Mouse (Mus musculus) intestine, postnatal 0 days (tissue): ENCODE results near the gene Sema3d. TPM values are rescaled to one million over a fixed set of nuclear protein-coding genes. Genes with fewer than 3 reads are reported as not detected.

Experiments
- ATAC-seq: fragments of 200-750 bp; cut with Nextera tagmentation; 2 replicates; pipeline ENCODE4 v1.8.0; 2017; ENCODE audit warnings: mild to moderate bottlenecking, moderate TSS enrichment, moderate library complexity
- H3K27ac ChIP-seq: fragments of 300-500 bp; sonication (generic); 2 replicates; pipeline ENCODE4 v1.5.1; 2014; ENCODE audit warnings: mild to moderate bottlenecking, low read depth, low read length, moderate library complexity
- H3K27me3 ChIP-seq: fragments of 300-500 bp; sonication (generic); replicated peaks from 2 replicates; pipeline ENCODE4 v1.6.1; 2014; ENCODE audit warnings: low read length, mixed read lengths; ENCODE audit not compliant: control insufficient read depth, insufficient read depth
- H3K36me3 ChIP-seq: fragments of 300-500 bp; sonication (generic); 2 replicates; pipeline ENCODE4 v1.6.1; 2014; ENCODE audit warnings: mild to moderate bottlenecking, moderate library complexity; ENCODE audit not compliant: control insufficient read depth, insufficient read depth
- H3K4me1 ChIP-seq: fragments of 300-500 bp; sonication (generic); replicated peaks from 2 replicates; pipeline ENCODE4 v1.6.1; 2014; ENCODE audit warnings: antibody characterized with exemption, low read length, mixed read lengths; ENCODE audit not compliant: control insufficient read depth, insufficient read depth
- H3K4me2 ChIP-seq: fragments of 300-500 bp; sonication (generic); replicated peaks from 2 replicates; pipeline ENCODE4 v1.6.1; 2014; ENCODE audit warnings: low read depth, mild to moderate bottlenecking, moderate library complexity
- H3K4me3 ChIP-seq: fragments of 300-500 bp; sonication (generic); 2 replicates; pipeline ENCODE4 v1.5.1; 2014; ENCODE audit warnings: low read depth, low read length
- H3K9ac ChIP-seq: fragments of 300-500 bp; sonication (generic); 2 replicates; pipeline ENCODE4 v1.6.1; 2014; ENCODE audit warnings: mild to moderate bottlenecking, low read depth, low read length
- H3K9me3 ChIP-seq: fragments of 300-500 bp; sonication (generic); 2 replicates; pipeline ENCODE4 v1.6.1; 2016; ENCODE audit warnings: mixed run types; ENCODE audit not compliant: control insufficient read depth
- CTCF ChIP-seq: sonication (generic); IDR thresholded peaks from 2 replicates; pipeline ENCODE4 v1.5.1; 2016; ENCODE audit warnings: low read depth, mild to moderate bottlenecking, control low read depth, antibody characterized with exemption, moderate library complexity
- WGBS: fragments of 180-500 bp; shearing (Covaris S2); extraction: QIAGEN DNeasy Blood & Tissue Kit; methylation state at CpG from one replicate; pipeline ENCODE4 v1.1.7; 2014; 5-methylcytosine and 5-hydroxymethylcytosine counted together
- polyA plus RNA-seq: library from polyadenylated mRNA; unstranded; fragments of >200 nt; fragmentation: Nextera tagmentation; extraction: Ambion mirVana; gene quantifications from 2 replicates; pipeline ENCODE4 v1.2.1, GENCODE M21; 2015

The Sema3d gene
- polyA plus RNA-seq, 1 experiment from 2014 or later, result 4.1 TPM

DNA sequence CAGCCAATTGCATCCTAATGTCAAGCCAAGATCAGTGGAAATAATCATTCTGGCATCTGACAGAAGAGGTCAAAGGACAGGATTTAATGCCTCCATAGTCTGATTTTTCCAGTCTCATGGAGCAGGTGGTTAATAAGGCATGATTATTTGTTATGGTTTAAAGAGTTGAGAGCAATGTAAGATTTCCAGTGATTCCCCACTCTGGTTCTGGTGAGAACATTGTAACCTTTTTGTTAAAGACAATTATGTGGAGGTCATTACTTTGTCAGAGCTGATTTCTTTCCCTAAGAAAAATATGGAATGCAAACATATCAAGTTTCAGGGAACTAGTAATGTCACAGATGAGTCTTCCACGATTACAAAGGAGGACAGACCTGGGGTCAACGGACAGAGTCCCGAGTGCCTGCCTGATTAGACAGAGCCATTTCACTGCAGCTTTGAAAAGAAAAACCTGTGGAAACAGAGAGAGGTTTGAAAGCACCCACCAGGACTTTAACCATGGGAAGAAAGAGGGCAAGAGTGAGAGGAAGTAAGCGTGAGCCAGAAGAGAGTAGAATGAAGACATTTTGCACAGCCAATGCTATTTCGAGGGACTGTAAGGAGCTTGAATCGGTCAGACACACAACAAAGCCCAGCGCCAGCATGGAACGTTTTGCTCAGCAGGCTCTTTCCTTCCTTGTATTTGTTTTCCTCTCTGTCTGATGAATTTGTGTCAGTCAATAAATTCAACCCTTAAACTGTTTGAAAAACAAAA is 251.2 kb downstream of the Sema3d start:
- no peak overlapping the region for H3K9ac ChIP-seq
- H3K27ac ChIP-seq, result no peak overlapping the region
- no peak for TF ChIP-seq CTCF
- no peak overlapping the region for H3K4me2 ChIP-seq
- H3K9me3 ChIP-seq, result no peaks in the 10 kb centered on the region
- no peaks in the 10 kb centered on the region for H3K36me3 ChIP-seq
- no peaks in the 10 kb centered on the region for H3K27me3 ChIP-seq
- no peak overlapping the region for H3K4me3 ChIP-seq
- no peaks in the 10 kb centered on the region for H3K4me1 ChIP-seq
- 62% methylated on average over 8 of the region's 8 CpGs for WGBS
- no peak for ATAC-seq

DNA sequence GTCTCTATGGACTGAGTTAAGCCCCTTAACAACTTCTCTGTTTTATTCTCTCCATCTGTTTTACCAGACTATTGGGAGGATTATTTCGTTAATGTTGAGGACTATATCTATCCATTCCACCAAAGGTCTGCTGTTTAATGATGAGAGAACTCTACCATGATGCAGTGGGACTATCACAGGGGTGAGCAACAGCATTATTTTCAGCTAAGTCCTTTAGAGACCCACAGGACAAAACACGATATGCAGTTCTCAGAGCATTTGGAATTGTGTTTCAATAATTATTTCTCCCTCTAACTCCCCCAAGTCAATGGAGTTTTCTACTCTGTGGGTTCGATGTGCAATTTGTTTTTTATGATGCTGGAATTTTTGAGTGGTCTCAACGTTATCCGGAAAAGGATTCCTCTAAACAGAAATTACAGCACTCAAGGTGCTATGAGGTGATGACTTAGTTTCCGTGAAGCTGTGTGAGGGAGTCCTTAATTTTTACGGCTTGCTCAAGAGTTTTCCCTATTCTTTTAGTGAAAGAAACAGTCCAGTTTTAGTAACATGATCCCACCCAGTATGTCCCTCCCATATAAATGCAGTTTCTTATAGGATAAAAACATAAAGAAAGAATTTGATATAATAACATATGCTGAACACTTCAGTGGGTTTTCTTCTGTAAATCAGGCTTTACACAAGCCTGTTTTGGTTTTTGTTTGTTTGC is 254.7 kb downstream of the Sema3d start:
- H3K4me2 ChIP-seq, result no peak overlapping the region
- no peak overlapping the region for H3K27ac ChIP-seq
- no peaks in the 10 kb centered on the region for H3K4me1 ChIP-seq
- no peak overlapping the region for H3K9ac ChIP-seq
- WGBS, result 88% methylated on average over 7 of the region's 7 CpGs
- no peak for TF ChIP-seq CTCF
- no peak for ATAC-seq
- H3K9me3 ChIP-seq, result no peaks in the 10 kb centered on the region
- no peaks in the 10 kb centered on the region for H3K27me3 ChIP-seq
- no peaks in the 10 kb centered on the region for H3K36me3 ChIP-seq
- no peak overlapping the region for H3K4me3 ChIP-seq
